Mouse (Mus musculus) ovary, adult 18-20 months (tissue): ENCODE data around the gene Dnmt3c.
"Not testable (repeated sequence)": the region's sequence is repeated elsewhere in the genome, so short reads cannot be mapped to it uniquely, and the experiment has no call there.

Source experiments
- DNase-seq: peaks from one replicate; pipeline ENCODE4 v3.0.0; 2022; ENCODE audit warnings: low spot score, mixed read lengths

Gene Dnmt3c

GRCm38 (mm10) chr2:153696352-153696751 is at the start of gene Dnmt3c:
Dnmt3c (plus strand) TSS chr2:153696652.
- no peak for DNase-seq

DNA sequence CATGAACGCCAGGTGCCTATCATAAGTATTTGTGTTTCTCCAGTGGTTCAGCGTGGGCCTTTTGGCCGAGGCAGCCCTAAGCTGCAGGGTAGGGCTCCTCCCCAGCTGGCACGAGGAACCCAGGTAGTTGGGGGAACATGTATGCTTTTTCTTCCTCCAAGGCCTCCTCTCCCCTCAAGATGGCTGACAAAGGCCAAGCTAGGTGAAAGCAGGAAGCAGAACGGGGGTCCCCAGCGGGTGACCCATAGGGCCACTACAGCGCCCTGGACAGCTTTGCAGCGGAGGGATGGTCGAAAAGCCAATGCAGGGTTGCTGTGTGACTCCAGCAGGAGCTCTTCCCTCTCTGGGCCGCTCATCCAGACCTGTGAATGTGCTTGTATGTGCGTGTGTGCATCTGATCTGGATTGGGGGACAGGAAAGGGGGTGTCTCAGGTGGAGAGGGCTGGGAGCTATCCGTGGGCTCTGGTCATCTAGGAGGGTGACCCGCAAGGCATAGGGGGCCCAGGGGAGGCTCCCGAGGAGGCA is 47.6 kb upstream of the Dnmt3c start:
- no peak for DNase-seq

DNA sequence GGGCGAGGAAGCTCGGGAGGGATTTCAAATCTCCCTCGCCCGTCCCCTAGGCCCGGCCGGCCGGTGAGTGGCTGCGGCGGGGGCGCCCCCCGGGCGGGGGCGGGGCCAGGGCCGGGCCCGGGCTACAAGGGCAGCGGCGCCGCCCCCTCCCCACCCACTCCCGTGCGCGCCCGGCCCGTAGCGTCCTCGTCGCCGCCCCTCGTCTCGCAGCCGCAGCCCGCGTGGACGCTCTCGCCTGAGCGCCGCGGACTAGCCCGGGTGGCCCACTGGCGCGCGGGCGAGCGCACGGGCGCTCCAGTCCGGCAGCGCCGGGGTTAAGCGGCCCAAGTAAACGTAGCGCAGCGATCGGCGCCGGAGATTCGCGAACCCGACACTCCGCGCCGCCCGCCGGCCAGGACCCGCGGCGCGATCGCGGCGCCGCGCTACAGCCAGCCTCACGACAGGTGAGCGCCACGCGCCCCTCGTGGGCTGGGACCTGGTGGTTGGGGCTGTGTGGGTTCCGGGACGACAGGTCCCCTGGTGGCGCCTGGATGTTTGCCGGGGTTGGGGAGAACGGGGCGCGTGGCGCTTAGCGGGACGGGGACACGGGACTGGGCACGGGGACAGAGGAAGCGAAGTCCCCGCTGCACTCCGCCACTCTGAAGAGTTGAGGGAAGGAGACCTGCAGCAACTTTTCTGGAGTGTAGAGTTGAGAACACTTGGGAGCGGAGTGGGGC is 47.0 kb upstream of the Dnmt3c start, which contains the start of gene Dnmt3b:
Dnmt3b (plus strand) TSS at position 153 of the 716 bp plus-strand sequence.
- DNase-seq = peak; percentile 39

DNA sequence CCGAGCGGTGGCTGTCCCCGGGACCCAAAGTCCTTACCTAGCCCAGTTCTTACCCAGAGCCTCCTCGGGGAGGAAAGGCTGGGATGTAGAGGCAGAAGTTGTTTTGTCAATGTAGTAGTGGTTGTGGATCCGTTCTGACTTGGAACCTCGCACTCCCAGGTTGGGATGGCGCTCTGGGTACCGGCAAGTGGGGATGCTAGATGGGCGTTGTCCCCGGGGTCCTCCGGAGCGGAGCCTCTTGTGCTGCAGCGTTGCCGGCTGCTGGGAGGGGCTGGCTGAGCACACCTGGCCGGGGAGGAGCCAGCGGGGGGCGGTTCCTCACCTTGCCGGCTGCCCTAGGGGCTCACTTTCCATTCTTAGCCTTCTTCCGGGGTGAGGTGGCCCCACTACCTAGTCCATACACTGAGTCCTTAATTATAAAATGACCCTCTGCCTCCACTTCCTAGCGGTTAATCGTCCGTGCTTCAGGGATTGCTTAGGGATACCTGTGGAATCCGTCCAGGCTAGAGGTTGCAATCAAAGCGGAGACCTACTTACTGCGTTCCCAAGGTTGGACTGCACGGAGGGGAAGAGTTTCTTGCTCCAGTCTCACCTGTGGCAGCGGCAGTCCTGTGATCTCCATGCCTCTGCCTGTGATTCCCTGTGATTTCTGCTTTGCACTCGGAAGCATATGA is 46.3 kb upstream of the Dnmt3c start:
- DNase-seq = no peak

- DNase-seq = no peak
Observed at GRCm38 (mm10) chr2:153651681-153652080, 44.8 kb upstream of the Dnmt3c start.

GRCm38 (mm10) chr2:153657659-153658058 is 38.8 kb upstream of the Dnmt3c start:
- not testable (repeated sequence) for DNase-seq

GRCm38 (mm10) chr2:153660616-153661015 is 35.8 kb upstream of the Dnmt3c start:
- no peak for DNase-seq

DNA sequence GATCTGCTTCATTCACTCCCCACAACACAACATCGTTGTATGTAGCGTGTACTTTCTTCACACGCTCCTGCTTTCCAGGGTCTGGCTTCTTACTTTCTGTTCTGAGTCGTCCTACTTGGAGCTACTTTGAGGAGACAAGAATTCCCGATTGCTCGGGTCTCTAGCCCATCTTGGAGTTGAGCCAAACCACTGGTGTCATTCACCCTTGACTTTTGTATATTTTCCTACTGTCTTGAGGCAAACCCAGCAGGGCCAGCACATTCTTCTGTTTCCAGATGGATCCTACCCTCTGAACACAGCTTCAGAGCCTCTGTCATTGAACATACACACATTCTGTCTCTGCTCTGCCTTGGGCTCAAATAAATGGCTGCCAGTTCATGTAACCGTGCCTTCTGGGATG is 31.1 kb upstream of the Dnmt3c start:
- no peak for DNase-seq

GRCm38 (mm10) chr2:153668754-153669376 is 27.6 kb upstream of the Dnmt3c start:
- DNase-seq = no peak

GRCm38 (mm10) chr2:153670111-153670510 is 26.3 kb upstream of the Dnmt3c start:
- no peak for DNase-seq

DNA sequence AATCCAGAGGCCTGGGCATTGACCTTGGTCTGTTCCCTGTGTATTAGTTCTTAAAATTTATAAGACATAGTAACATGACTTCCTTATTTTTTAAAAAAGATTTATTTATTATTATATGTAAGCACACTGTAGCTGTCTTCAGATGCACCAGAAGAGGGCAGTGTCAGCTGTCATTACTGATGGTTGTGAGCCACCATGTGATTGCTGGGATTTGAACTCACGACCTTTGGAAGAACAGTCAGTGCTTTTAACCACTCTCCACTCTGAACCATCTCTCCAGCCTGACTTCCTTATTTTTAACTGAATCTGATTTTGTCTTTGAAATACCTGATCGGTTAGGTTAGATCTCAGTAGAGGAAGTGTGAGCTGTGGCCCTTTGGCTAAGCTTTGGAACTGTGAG is 23.8 kb upstream of the Dnmt3c start:
- DNase-seq = no peak

- DNase-seq = not testable (repeated sequence)
Observed at GRCm38 (mm10) chr2:153675364-153675763, 21.1 kb upstream of the Dnmt3c start.

- DNase-seq = no peak
Observed at GRCm38 (mm10) chr2:153676944-153677343, 19.5 kb upstream of the Dnmt3c start.

DNA sequence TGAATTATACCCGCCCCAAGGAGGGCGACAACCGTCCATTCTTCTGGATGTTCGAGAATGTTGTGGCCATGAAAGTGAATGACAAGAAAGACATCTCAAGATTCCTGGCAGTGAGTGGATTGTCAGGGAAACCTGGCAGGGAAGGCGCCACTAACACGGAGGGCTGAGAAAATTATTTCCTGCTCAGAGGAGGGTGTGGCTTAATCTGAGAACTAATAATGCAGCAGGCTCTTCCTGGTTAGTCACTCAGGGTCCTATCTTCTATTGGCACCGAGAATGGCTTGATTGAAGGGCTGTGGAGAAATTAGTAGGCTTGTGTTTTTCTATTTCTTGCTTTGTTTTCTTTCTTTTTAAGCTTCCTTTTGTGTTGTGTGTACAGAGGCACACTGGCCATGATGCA is 18.9 kb upstream of the Dnmt3c start:
- no peak for DNase-seq

GRCm38 (mm10) chr2:153679959-153680358 is 16.5 kb upstream of the Dnmt3c start:
- DNase-seq = no peak

DNA sequence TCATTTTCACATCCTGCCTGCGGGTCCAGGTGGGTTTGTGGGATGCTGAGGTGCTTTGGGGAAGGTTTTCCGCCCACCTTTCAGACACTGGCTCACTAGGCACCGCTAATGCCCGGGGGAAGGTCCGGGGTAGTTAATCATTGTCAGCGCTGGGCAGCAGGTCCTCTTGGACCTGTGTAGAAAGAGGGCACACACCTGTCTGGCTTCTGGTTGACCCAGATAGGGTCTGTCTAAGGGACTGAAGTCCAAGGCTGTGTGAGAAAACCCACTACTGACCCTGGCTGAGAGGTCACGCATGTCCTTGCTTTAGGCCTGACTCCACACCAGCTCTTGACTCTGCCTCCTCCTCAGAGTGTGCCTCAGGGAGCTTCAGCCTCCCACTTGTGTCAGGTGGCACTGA is 3.0 kb upstream of the Dnmt3c start:
- not testable (repeated sequence) for DNase-seq

GRCm38 (mm10) chr2:153694462-153695085 is 1.9 kb upstream of the Dnmt3c start:
- DNase-seq = no peak

- no peak for DNase-seq
Observed at GRCm38 (mm10) chr2:153703389-153703788, 6.9 kb downstream of the Dnmt3c start.

GRCm38 (mm10) chr2:153710701-153711330 is 14.4 kb downstream of the Dnmt3c start:
- peak; percentile 12 for DNase-seq

- no peak for DNase-seq
Observed at GRCm38 (mm10) chr2:153712646-153713091, 16.2 kb downstream of the Dnmt3c start.

GRCm38 (mm10) chr2:153713227-153713626 is 16.8 kb downstream of the Dnmt3c start:
- DNase-seq = peak; percentile 26

DNA sequence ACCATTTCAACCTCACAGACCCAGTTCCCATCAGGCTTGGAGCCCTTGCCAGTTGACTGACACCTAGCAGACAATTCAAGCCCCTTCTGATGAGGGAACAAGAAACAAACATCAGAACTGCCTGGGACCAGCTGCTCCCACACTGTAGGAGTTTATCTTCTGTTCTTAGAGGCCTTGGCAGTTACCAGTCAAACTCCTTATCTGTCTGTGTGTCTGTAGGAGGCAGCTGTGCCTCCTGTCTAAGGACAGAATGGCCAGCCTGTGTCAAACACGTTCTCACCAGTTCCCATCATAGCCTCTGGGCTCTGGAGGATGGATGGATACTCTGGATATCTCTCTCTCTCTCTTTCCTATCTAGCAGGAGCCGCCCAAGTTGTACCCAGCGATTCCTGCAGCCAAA is 21.4 kb downstream of the Dnmt3c start:
- not testable (repeated sequence) for DNase-seq
